Mouse (Mus musculus): ENCODE data around the gene Atpaf1.
A peak's percentile ranks its signal among the peaks of the same experiment; 100 is the strongest.

DNA sequence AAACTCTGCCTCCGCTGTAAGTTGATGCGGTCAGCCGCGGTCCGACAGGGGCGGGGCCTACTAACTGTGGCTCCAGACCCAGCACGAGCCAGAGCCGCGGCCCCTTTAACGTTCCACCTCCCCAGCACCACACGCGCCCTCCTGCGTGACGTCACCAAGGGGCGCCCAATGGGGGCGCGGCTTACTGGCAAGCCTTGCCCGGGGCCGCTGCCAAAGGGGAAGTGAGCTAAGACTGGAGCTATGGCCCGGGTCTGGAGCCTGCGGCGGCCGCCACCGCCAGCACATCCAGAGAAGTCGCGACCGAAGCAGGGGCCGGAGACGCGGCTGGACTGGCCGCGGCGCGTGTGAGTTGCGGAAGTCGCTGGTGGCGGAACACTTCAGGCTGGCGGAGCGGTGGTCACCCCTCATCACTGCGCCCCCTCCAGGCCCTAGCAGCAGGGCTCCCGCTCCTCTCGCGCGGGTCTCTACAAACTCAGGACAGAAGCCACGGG lies 47.0 kb upstream of the Atpaf1 start, which contains the start of gene Efcab14:
- peak; percentile 70 for TF ChIP-seq CTCF (IDR thresholded peaks at IDR 0.05; ENCODE audit: control insufficient read depth, insufficient read depth, insufficient read length)
- no peak for TF ChIP-seq MYOD1 (IDR thresholded peaks at IDR 0.05; ENCODE audit: control insufficient read depth, insufficient read length, low read depth)
- TF ChIP-seq MYOG (IDR thresholded peaks at IDR 0.05; ENCODE audit: control insufficient read depth, extremely low read depth, insufficient read length) = no peak
- no peak for TF ChIP-seq USF1 (IDR thresholded peaks at IDR 0.05; ENCODE audit: low read depth)
- TF ChIP-seq CEBPB (IDR thresholded peaks at IDR 0.05; ENCODE audit: low read depth) = no peak
- TF ChIP-seq MAX (IDR thresholded peaks at IDR 0.05) = no peak
- TF ChIP-seq FOSL1 (IDR thresholded peaks at IDR 0.05; ENCODE audit: insufficient read depth, low read length, poor library complexity, severe bottlenecking) = no peak
